Mouse (Mus musculus): Measurements from ENCODE around the gene 1700020A23Rik. TPM values are rescaled to one million over a fixed set of nuclear protein-coding genes. Genes with fewer than 3 reads are reported as not detected.

1700020A23Rik gene
- total RNA-seq, 2 experiments from 2014 or later, result not detected

GRCm38 (mm10) chr2:130411558-130412495 lies 6.8 kb downstream of the 1700020A23Rik start:
- peak; percentile 89 to 92 for DNase-seq

- DNase-seq, result no peak
Measured at GRCm38 (mm10) chr2:130412775-130413174, 7.7 kb downstream of the 1700020A23Rik start.

- DNase-seq, result no peak
Measured at GRCm38 (mm10) chr2:130414094-130414856, 9.2 kb downstream of the 1700020A23Rik start.

- no peak for DNase-seq
Measured at GRCm38 (mm10) chr2:130421781-130422620, 16.9 kb downstream of the 1700020A23Rik start.

GRCm38 (mm10) chr2:130423397-130424125 lies 18.5 kb downstream of the 1700020A23Rik start:
- DNase-seq, result peak; percentile 81 to 88

GRCm38 (mm10) chr2:130424126-130424853 lies 19.2 kb downstream of the 1700020A23Rik start, which contains the start of the genes Vps16 and Pced1a:
Gene Vps16, plus strand, starts transcription at chr2:130424339.
Gene Pced1a, minus strand, starts transcription at chr2:130424701.
- peak; percentile 96 to 97 for DNase-seq

GRCm38 (mm10) chr2:130425112-130425511 lies 20.1 kb downstream of the 1700020A23Rik start:
- DNase-seq, result no peak

- no peak for DNase-seq
Measured at GRCm38 (mm10) chr2:130429851-130430250, 24.8 kb downstream of the 1700020A23Rik start.

GRCm38 (mm10) chr2:130430484-130430883 lies 25.4 kb downstream of the 1700020A23Rik start:
- DNase-seq, result no peak

- no peak for DNase-seq
Measured at GRCm38 (mm10) chr2:130432157-130432556, 27.1 kb downstream of the 1700020A23Rik start.

- peak in 1 of 2 experiments; percentile 53 for DNase-seq
Measured at GRCm38 (mm10) chr2:130433152-130433551, 28.1 kb downstream of the 1700020A23Rik start.

GRCm38 (mm10) chr2:130436769-130437168 lies 31.7 kb downstream of the 1700020A23Rik start:
- DNase-seq, result no peak

- DNase-seq, result no peak
Measured at GRCm38 (mm10) chr2:130438861-130439260, 33.8 kb downstream of the 1700020A23Rik start.

GRCm38 (mm10) chr2:130439840-130440480 lies 34.9 kb downstream of the 1700020A23Rik start:
- DNase-seq, result no peak

GRCm38 (mm10) chr2:130442162-130442561 lies 37.1 kb downstream of the 1700020A23Rik start:
- DNase-seq, result no peak

GRCm38 (mm10) chr2:130448449-130448848 lies 43.4 kb downstream of the 1700020A23Rik start:
- DNase-seq, result no peak

GRCm38 (mm10) chr2:130449021-130449793 lies 44.1 kb downstream of the 1700020A23Rik start:
- DNase-seq, result no peak

- DNase-seq, result peak; percentile 94 to 95
Measured at GRCm38 (mm10) chr2:130449794-130450433, 44.9 kb downstream of the 1700020A23Rik start, which contains the start of gene Ptpra. Gene Ptpra, plus strand, starts transcription at chr2:130450278.
